Mouse (Mus musculus) ES-E14 (cell line): Measurements from ENCODE around the gene Jph2.
"Not testable (repeated sequence)": the region's sequence is repeated elsewhere in the genome, so short reads cannot be mapped to it uniquely, and the experiment has no call there.

ENCODE experiments used
- MAFK ChIP-seq: IDR thresholded peaks from 2 replicates; pipeline ENCODE4 v1.6.1; 2014; ENCODE audit warnings: mild to moderate bottlenecking, low read depth, low read length, inconsistent platforms; ENCODE audit not compliant: insufficient read depth
- ZC3H11A ChIP-seq: IDR thresholded peaks from 2 replicates; pipeline ENCODE4 v1.6.1; 2012; ENCODE audit warnings: low read depth, mild to moderate bottlenecking, inconsistent platforms, low read length, borderline replicate concordance

GRCm38 (mm10) chr2:163411344-163411743, 13.6 kb upstream of the Jph2 start:
- TF ChIP-seq MAFK, ZC3H11A: not testable (repeated sequence)
